Mouse (Mus musculus) CH12.LX (cell line): ENCODE results near the gene D16Ertd472e. TPM values are rescaled to one million over a fixed set of nuclear protein-coding genes. Genes with fewer than 3 reads are reported as not detected.

Experiments
- DNase-seq: peaks from one replicate; pipeline ENCODE4 v3.0.0-alpha.2; 2013; ENCODE audit errors: extremely low read depth
- H3K27ac ChIP-seq: 2 replicates; pipeline ENCODE4 v1.5.1; 2012; ENCODE audit warnings: low read depth, mild to moderate bottlenecking, control low read depth, moderate library complexity; ENCODE audit not compliant: insufficient read depth
- H3K27me3 ChIP-seq: replicated peaks from 2 replicates; pipeline ENCODE3; 2012; ENCODE audit warnings: inconsistent platforms
- H3K36me3 ChIP-seq, 2 experiments: replicated peaks in 1 of 2; 2 replicates each; pipeline versions ENCODE3 to v1.6.1; 2012; ENCODE audit warnings: inconsistent platforms in 1 of 2, low read length in 1 of 2, mild to moderate bottlenecking in 1 of 2, mixed read lengths in 1 of 2, moderate library complexity in 1 of 2; ENCODE audit not compliant: control insufficient read depth in 1 of 2, insufficient read depth in 1 of 2
- H3K4me1 ChIP-seq, 2 experiments: 2 replicates each; pipeline ENCODE4 v1.6.1; 2012; ENCODE audit warnings: inconsistent platforms in 1 of 2, moderate library complexity in 1 of 2; ENCODE audit not compliant: insufficient read depth in 2 of 2, control insufficient read depth in 1 of 2
- H3K4me2 ChIP-seq: 2 replicates; pipeline ENCODE4 v1.6.1; 2012; ENCODE audit warnings: low read depth, mild to moderate bottlenecking, control low read depth; ENCODE audit not compliant: poor library complexity, insufficient read depth, severe bottlenecking
- H3K4me3 ChIP-seq, 3 experiments: fragments of 150-350 bp in 1 of 3; sonication (generic) in 1 of 3; replicated peaks in 1 of 3; 2 replicates each; pipeline versions ENCODE3 to v1.5.1; 2011 to 2012; ENCODE audit warnings: low read depth in 2 of 3, low read length in 2 of 3, mild to moderate bottlenecking in 2 of 3, moderate library complexity in 2 of 3, control low read depth in 1 of 3, improper control_type of control experiment in 1 of 3, inconsistent platforms in 1 of 3, mixed read lengths in 1 of 3; ENCODE audit not compliant: poor library complexity in 1 of 3
- H3K79me2 ChIP-seq: replicated peaks from 2 replicates; pipeline ENCODE4 v1.6.1; 2012; ENCODE audit warnings: mild to moderate bottlenecking, moderate library complexity; ENCODE audit not compliant: control insufficient read depth, poor library complexity, insufficient read depth, severe bottlenecking; ENCODE audit errors: extremely low read depth
- H3K9ac ChIP-seq: 2 replicates; pipeline ENCODE4 v1.6.1; 2012; ENCODE audit warnings: low read depth, mild to moderate bottlenecking, control low read depth, moderate library complexity; ENCODE audit not compliant: insufficient read depth
- H3K9me3 ChIP-seq: replicated peaks from 2 replicates; pipeline ENCODE3; 2012; ENCODE audit warnings: low read length, inconsistent platforms, mixed read lengths
- CHD1 ChIP-seq: IDR thresholded peaks from 2 replicates; pipeline ENCODE4 v1.6.1; 2012; ENCODE audit warnings: low read depth, low read length, improper control_type of control experiment, inconsistent platforms
- CTCF ChIP-seq, 2 experiments: IDR thresholded peaks in 1 of 2; conservative IDR thresholded peaks in 1 of 2; 2 replicates each; pipeline ENCODE4 v1.5.1; 2011 to 2012; ENCODE audit warnings: low read depth in 2 of 2, low read length in 2 of 2, improper control_type of control experiment in 1 of 2, inconsistent platforms in 1 of 2, mild to moderate bottlenecking in 1 of 2, moderate library complexity in 1 of 2
- E2F4 ChIP-seq: IDR thresholded peaks from 2 replicates; pipeline ENCODE4 v1.6.1; 2011; ENCODE audit warnings: low read depth, low read length, improper control_type of control experiment; ENCODE audit not compliant: insufficient replicate concordance
- EP300 ChIP-seq: IDR thresholded peaks from 2 replicates; pipeline ENCODE4 v1.6.1; 2011; ENCODE audit warnings: low read length, improper control_type of control experiment
- ETS1 ChIP-seq: conservative IDR thresholded peaks from 2 replicates; pipeline ENCODE4 v1.6.1; 2012; ENCODE audit warnings: low read depth, mild to moderate bottlenecking, inconsistent platforms, low read length, improper control_type of control experiment, moderate library complexity
- GABPA ChIP-seq: IDR thresholded peaks from 2 replicates; pipeline ENCODE4 v1.6.1; 2012; ENCODE audit warnings: low read depth, low read length, improper control_type of control experiment, inconsistent platforms; ENCODE audit not compliant: insufficient replicate concordance
- HCFC1 ChIP-seq: IDR thresholded peaks from 2 replicates; pipeline ENCODE4 v1.6.1; 2012; ENCODE audit warnings: low read depth, mild to moderate bottlenecking, inconsistent platforms, low read length, improper control_type of control experiment
- IRF4 ChIP-seq: IDR thresholded peaks from 2 replicates; pipeline ENCODE4 v1.6.1; 2014; ENCODE audit warnings: low read depth, mild to moderate bottlenecking, inconsistent platforms, low read length, improper control_type of control experiment
- JUND ChIP-seq: conservative IDR thresholded peaks from 2 replicates; pipeline ENCODE4 v1.6.1; 2011; ENCODE audit warnings: low read depth, low read length, improper control_type of control experiment
- KAT2A ChIP-seq: IDR thresholded peaks from 2 replicates; pipeline ENCODE4 v1.6.1; 2012; ENCODE audit warnings: low read length, improper control_type of control experiment, inconsistent platforms; ENCODE audit not compliant: insufficient replicate concordance
- MAFK ChIP-seq: IDR thresholded peaks from 2 replicates; pipeline ENCODE4 v1.6.1; 2011; ENCODE audit warnings: low read length, improper control_type of control experiment; ENCODE audit not compliant: insufficient replicate concordance
- MAX ChIP-seq: IDR thresholded peaks from 2 replicates; pipeline ENCODE4 v1.6.1; 2011; ENCODE audit warnings: low read length, improper control_type of control experiment
- MEF2A ChIP-seq: IDR thresholded peaks from 2 replicates; pipeline ENCODE4 v1.6.1; 2014; ENCODE audit warnings: low read depth, mild to moderate bottlenecking, inconsistent platforms, low read length, improper control_type of control experiment, borderline replicate concordance
- MXI1 ChIP-seq: IDR thresholded peaks from 2 replicates; pipeline ENCODE4 v1.6.1; 2011; ENCODE audit warnings: mild to moderate bottlenecking, low read depth, low read length, improper control_type of control experiment
- NELFE ChIP-seq: IDR thresholded peaks from 2 replicates; pipeline ENCODE4 v1.6.1; 2011; ENCODE audit warnings: low read depth, low read length, improper control_type of control experiment
- PAX5 ChIP-seq: IDR thresholded peaks from 2 replicates; pipeline ENCODE4 v1.6.1; 2012; ENCODE audit warnings: low read length, inconsistent platforms, mixed read lengths
- POLR2A ChIP-seq: IDR thresholded peaks from 2 replicates; pipeline ENCODE4 v1.6.1; 2011; ENCODE audit warnings: low read depth, mild to moderate bottlenecking, improper control_type of control experiment, low read length
- SMC3 ChIP-seq: IDR thresholded peaks from 2 replicates; pipeline ENCODE4 v1.6.1; 2011; ENCODE audit warnings: low read depth, low read length, improper control_type of control experiment
- TBP ChIP-seq: conservative IDR thresholded peaks from 2 replicates; pipeline ENCODE4 v1.6.1; 2011; ENCODE audit warnings: low read depth, low read length, improper control_type of control experiment
- USF1 ChIP-seq: IDR thresholded peaks from 2 replicates; pipeline ENCODE4 v1.6.1; 2014; ENCODE audit warnings: low read depth, mild to moderate bottlenecking, inconsistent platforms, low read length, improper control_type of control experiment
- USF2 ChIP-seq: conservative IDR thresholded peaks from 2 replicates; pipeline ENCODE4 v1.6.1; 2011; ENCODE audit warnings: low read depth, low read length, improper control_type of control experiment
- ZKSCAN1 ChIP-seq: IDR thresholded peaks from 2 replicates; pipeline ENCODE4 v1.6.1; 2012; ENCODE audit warnings: low read depth, inconsistent platforms, low read length, improper control_type of control experiment, borderline replicate concordance
- ZMIZ1 ChIP-seq: IDR thresholded peaks from 2 replicates; pipeline ENCODE4 v1.6.1; 2012; ENCODE audit warnings: low read depth, mild to moderate bottlenecking, inconsistent platforms, low read length, improper control_type of control experiment
- dilution Hi-C: fragments of 300-500 bp; cut with MboI; formaldehyde crosslinking; loops from 2 replicates; pipeline ENCODE4 v1.14.3; 2020; ENCODE audit warnings: low sequenced_read_pairs; ENCODE audit not compliant: extremely low pct_unique_long_range_greater_than_20kb, extremely low pct_ligation_motif_present
- in situ Hi-C: fragments of 300-500 bp; cut with MboI; formaldehyde crosslinking; loops from 3 replicates; pipeline ENCODE4 v1.14.3; 2019; ENCODE audit warnings: low sequenced_read_pairs, low pct_ligation_motif_present, low pct_unique_long_range_greater_than_20kb, mixed read lengths
- polyA plus RNA-seq: library from polyadenylated mRNA; unstranded; fragments of >175 nt; gene quantifications from 2 replicates; pipeline ENCODE4 v1.2.1, GENCODE M21; 2012; ENCODE audit warnings: low read depth; ENCODE audit not compliant: insufficient read length
- total RNA-seq, 2 experiments: library from RNA; depleted of rRNA; stranded (reverse); fragments of 300-350 nt in 1 of 2; fragments of >200 nt in 1 of 2; gene quantifications; 2 replicates each; pipeline ENCODE4 v1.2.3; 2012 to 2014

Gene D16Ertd472e
- total and polyA plus RNA-seq, 3 experiments: 40.6 to 77.5 (median 65.4) TPM

DNA sequence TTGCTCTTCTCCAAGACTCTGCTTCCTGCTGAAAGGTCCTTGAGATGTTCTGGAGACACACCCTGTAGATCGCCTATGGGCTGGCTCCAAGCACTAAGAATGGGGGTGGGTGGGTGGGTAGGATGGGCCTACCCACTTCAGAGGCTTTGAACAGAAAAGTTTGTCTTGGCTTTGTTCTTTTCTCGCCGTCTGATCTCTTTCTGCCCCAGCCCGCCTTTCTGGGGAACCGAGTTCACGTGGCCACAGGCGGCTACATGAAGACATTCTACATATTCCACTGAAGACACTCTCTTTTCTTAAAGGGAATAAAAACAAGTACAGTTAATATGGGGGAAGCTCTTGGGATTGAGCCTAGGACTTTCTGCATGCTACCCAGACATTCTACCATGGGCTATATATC lies 19.3 kb upstream of the D16Ertd472e start:
- H3K27ac ChIP-seq: no peak overlapping the region
- TF ChIP-seq SMC3: no peak
- no peak for TF ChIP-seq ZKSCAN1
- no peak for TF ChIP-seq E2F4
- TF ChIP-seq MAX: no peak
- no peak for TF ChIP-seq MXI1
- no peak for TF ChIP-seq ZMIZ1
- TF ChIP-seq JUND: no peak
- TF ChIP-seq CTCF (conservative IDR thresholded peaks at IDR 0.05 in 1 of 2, IDR thresholded peaks at IDR 0.05 in 1 of 2; ENCODE audit: low read depth in 2 of 2, low read length in 2 of 2): no peak
- TF ChIP-seq EP300: no peak
- TF ChIP-seq KAT2A: no peak
- no peak for TF ChIP-seq CHD1
- no peak for TF ChIP-seq IRF4
- TF ChIP-seq MEF2A: no peak
- no peak for TF ChIP-seq USF1
- no peak for TF ChIP-seq ETS1
- no peak for TF ChIP-seq PAX5
- TF ChIP-seq, all 38 proteins: peak for 0
- H3K9me3 ChIP-seq: no peaks in the 10 kb centered on the region
- no peaks in the 10 kb centered on the region for H3K36me3 ChIP-seq
- no peaks in the 10 kb centered on the region for H3K27me3 ChIP-seq
- H3K4me1 ChIP-seq: peaks cover 0 to 13% of the 10 kb centered on the region in 2 experiments; a peak in 2 of 4 replicates
- dilution Hi-C loops: no loop called here
- no peak overlapping the region for H3K4me2 ChIP-seq
- H3K9ac ChIP-seq: no peak overlapping the region
- in situ Hi-C loops: no loop called here
- H3K79me2 ChIP-seq: no peaks in the 10 kb centered on the region
- no peak overlapping the region for H3K4me3 ChIP-seq
- DNase-seq: no peak

DNA sequence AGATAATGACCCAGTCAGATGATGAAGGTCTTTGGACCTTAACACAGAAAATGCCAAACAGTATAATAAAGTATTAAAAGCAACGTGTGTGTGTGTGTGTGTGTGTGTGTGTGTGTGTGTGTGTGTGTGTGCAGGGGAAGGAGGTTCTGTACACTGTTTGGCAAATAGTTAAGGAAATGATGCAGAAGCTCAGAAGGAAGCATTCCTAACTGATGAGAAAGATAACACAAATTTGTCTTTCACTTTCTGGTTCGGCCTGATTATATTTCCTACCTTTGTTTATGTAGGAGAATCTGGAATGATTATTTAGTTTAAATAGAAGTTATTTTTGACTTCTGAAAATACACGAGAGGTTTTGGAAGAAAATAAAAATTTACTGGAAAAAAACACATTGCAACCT lies 17.6 kb upstream of the D16Ertd472e start:
- TF ChIP-seq TBP (no peak), USF1 (no peak), EP300 (no peak), ZKSCAN1 (no peak), KAT2A (no peak), HCFC1 (no peak), MAFK (no peak), CHD1 (no peak), GABPA (no peak), MEF2A (no peak), MAX (no peak), NELFE (no peak), USF2 (no peak), ZMIZ1 (no peak), POLR2A (no peak), JUND (no peak)
- in situ Hi-C loops (no loop called here), dilution Hi-C loops (no loop called here)
- H3K9ac ChIP-seq: no peak overlapping the region
- no peaks in the 10 kb centered on the region for H3K36me3 ChIP-seq
- H3K9me3 ChIP-seq: no peaks in the 10 kb centered on the region
- peaks cover 0 to 18% of the 10 kb centered on the region in 2 experiments; a peak in 2 of 4 replicates for H3K4me1 ChIP-seq
- no peaks in the 10 kb centered on the region for H3K27me3 ChIP-seq
- no peak overlapping the region for H3K27ac ChIP-seq
- no peak overlapping the region for H3K4me2 ChIP-seq
- H3K79me2 ChIP-seq: no peaks in the 10 kb centered on the region
- H3K4me3 ChIP-seq: no peak overlapping the region
- DNase-seq: no peak
